Mouse (Mus musculus) midbrain, embryonic 14.5 days (tissue): Measurements from ENCODE around the gene Coro2b. TPM values are rescaled to one million over a fixed set of nuclear protein-coding genes. Genes with fewer than 3 reads are reported as not detected.
A peak's percentile ranks its signal among the peaks of the same experiment; 100 is the strongest.

Experiments used
- ATAC-seq: fragments of 200-750 bp; cut with Nextera tagmentation; 2 replicates; pipeline ENCODE4 v1.8.0; 2017; ENCODE audit warnings: moderate number of reproducible peaks, moderate library complexity; ENCODE audit not compliant: low FRiP score, low TSS enrichment
- DNase-seq: peaks from one replicate; pipeline ENCODE4 v3.0.0-alpha.2; 2015
- H3K27ac ChIP-seq: fragments of 300-500 bp; sonication (generic); replicated peaks from 2 replicates; pipeline ENCODE4 v1.5.1; 2014; ENCODE audit warnings: mild to moderate bottlenecking, low read depth, low read length, moderate library complexity
- H3K27me3 ChIP-seq: fragments of 300-500 bp; sonication (generic); 2 replicates; pipeline ENCODE4 v1.6.1; 2014; ENCODE audit warnings: low read length, control low read depth, mixed read lengths; ENCODE audit not compliant: control insufficient read depth, insufficient read depth
- H3K36me3 ChIP-seq: fragments of 300-500 bp; sonication (generic); 2 replicates; pipeline ENCODE4 v1.6.1; 2014; ENCODE audit warnings: low read length, control low read depth; ENCODE audit not compliant: control insufficient read depth, insufficient read depth
- H3K4me1 ChIP-seq: fragments of 300-500 bp; sonication (generic); 2 replicates; pipeline ENCODE4 v1.6.1; 2014; ENCODE audit warnings: mild to moderate bottlenecking, antibody characterized with exemption, low read length, control low read depth; ENCODE audit not compliant: control insufficient read depth, insufficient read depth
- H3K4me2 ChIP-seq: fragments of 300-500 bp; sonication (generic); 2 replicates; pipeline ENCODE4 v1.6.1; 2014; ENCODE audit warnings: mild to moderate bottlenecking, low read length, moderate library complexity
- H3K4me3 ChIP-seq: fragments of 300-500 bp; sonication (generic); replicated peaks from 2 replicates; pipeline ENCODE4 v1.5.1; 2014; ENCODE audit warnings: low read depth, low read length
- H3K9ac ChIP-seq: fragments of 300-500 bp; sonication (generic); replicated peaks from 2 replicates; pipeline ENCODE4 v1.6.1; 2014; ENCODE audit warnings: mild to moderate bottlenecking, low read length, moderate library complexity
- H3K9me3 ChIP-seq: fragments of 300-500 bp; sonication (generic); 2 replicates; pipeline ENCODE4 v1.6.1; 2016; ENCODE audit warnings: low read length, control low read depth, mixed read lengths; ENCODE audit not compliant: control insufficient read depth
- WGBS: fragments of 180-500 bp; shearing (Covaris S2); extraction: QIAGEN DNeasy Blood & Tissue Kit; methylation state at CpG from one replicate; pipeline ENCODE4 v1.1.7; 2014; 5-methylcytosine and 5-hydroxymethylcytosine counted together
- polyA plus RNA-seq: library from polyadenylated mRNA; unstranded; fragments of >200 nt; fragmentation: Nextera tagmentation; extraction: Ambion mirVana; gene quantifications from 2 replicates; pipeline ENCODE4 v1.2.1, GENCODE M21; 2014

The Coro2b gene
- polyA plus RNA-seq, 1 experiment from 2014 or later, result 34.5 TPM

DNA sequence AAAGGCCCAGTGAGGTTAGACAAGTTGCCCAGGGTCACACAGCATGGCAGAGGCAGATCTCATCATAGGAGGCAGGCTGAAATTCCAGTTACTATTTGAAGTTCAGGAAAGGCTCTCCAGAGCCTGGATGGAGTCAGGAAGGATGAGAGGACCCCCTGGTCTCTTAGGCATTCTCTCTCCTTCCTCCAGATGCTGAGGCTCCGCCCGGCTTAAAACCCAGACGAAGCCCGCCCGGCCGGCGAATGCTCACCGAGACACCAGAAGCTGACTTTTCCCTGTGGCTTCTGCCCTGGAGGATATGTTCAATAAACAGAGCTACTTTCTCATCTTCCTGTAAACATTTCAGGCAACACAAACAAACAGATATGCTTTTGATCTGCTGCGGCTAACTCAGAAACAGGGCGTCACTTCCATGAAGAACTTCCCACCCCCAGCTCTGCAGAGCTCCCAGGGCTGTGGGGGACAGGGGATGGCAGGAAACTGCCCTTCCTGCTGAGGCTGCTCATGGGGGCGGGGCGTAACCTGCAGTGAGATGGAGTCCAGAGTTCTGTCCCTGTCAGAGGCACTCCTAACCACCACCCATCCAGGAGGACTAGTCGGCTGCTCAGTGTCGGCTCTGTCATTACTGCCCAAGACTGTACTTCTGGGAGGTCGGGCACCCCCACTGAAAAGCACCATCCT is 13.9 kb downstream of the Coro2b start:
- H3K4me1 ChIP-seq, result peaks cover 75% of the 10 kb centered on the region
- ATAC-seq (no peak), DNase-seq (no peak)
- peak overlapping the region; percentile 55; the same call in 1 of the 2 replicates for H3K27ac ChIP-seq
- no peak overlapping the region for H3K4me3 ChIP-seq
- H3K9ac ChIP-seq, result no peak overlapping the region
- 27% methylated on average over 15 of the region's 15 CpGs for WGBS
- H3K27me3 ChIP-seq, result peaks cover 3% of the 10 kb centered on the region; the same call in 1 of the 2 replicates
- H3K36me3 ChIP-seq, result no peaks in the 10 kb centered on the region
- no peak overlapping the region for H3K4me2 ChIP-seq
- H3K9me3 ChIP-seq, result no peaks in the 10 kb centered on the region

DNA sequence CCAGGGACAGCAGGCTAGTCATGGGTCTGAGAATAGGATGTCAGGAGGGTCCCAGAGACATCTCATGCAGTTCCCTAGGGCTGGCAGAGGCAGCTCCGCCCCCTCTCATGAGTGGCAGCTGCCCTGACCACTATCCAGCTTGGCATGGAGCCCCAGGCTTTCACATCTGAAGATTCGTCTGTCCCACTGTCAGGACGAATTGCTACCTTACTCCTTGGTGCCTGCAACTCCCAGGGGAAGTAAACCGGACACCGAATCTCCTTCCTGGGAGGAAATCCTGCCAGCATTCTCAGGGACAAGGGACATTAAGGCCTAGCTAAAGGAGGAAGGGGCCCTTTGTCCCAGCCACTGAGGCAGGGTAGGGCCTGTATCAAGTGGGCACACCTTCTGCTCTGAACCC is 14.6 kb downstream of the Coro2b start:
- 0 out of 2 replicates have a peak overlapping the region, but pooled peaks have one; percentile 55 for H3K27ac ChIP-seq
- H3K36me3 ChIP-seq, result no peaks in the 10 kb centered on the region
- DNase-seq (no peak), ATAC-seq (no peak)
- no peaks in the 10 kb centered on the region for H3K9me3 ChIP-seq
- no peak overlapping the region for H3K4me2 ChIP-seq
- peaks cover 71% of the 10 kb centered on the region for H3K4me1 ChIP-seq
- no peak overlapping the region for H3K4me3 ChIP-seq
- H3K9ac ChIP-seq, result no peak overlapping the region
- 55% methylated on average over 5 of the region's 5 CpGs for WGBS
- peaks cover 3% of the 10 kb centered on the region; the same call in 1 of the 2 replicates for H3K27me3 ChIP-seq

DNA sequence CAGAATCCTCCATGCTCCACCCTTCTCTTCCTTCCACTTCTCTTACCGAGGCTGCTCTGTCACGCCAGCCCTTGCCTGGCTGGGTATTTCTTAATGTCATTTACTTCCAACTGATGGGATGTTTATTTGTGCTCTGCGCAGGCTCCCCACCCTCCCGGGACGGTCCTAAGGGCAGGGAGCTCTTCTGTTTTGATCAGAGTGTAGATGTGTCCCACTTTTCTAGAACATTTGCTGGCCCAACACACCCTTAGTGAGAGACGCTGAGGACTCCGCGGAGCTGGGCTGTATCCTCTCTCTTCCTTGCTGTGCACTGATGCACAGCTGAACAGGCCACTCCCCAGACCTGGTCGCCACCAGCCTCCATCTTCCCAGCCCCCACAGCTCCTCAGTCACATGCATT is 15.3 kb downstream of the Coro2b start:
- no peaks in the 10 kb centered on the region for H3K36me3 ChIP-seq
- peak overlapping the region; percentile 10; the same call in 1 of the 2 replicates for H3K9ac ChIP-seq
- no peak overlapping the region for H3K4me2 ChIP-seq
- H3K27me3 ChIP-seq, result peaks cover 3% of the 10 kb centered on the region; the same call in 1 of the 2 replicates
- H3K9me3 ChIP-seq, result no peaks in the 10 kb centered on the region
- WGBS, result 33% methylated on average over 9 of the region's 9 CpGs
- no peak overlapping the region for H3K4me3 ChIP-seq
- peak overlapping the region; percentile 55; the same call in 1 of the 2 replicates for H3K27ac ChIP-seq
- H3K4me1 ChIP-seq, result peaks cover 66% of the 10 kb centered on the region
- ATAC-seq (no peak), DNase-seq (no peak)

DNA sequence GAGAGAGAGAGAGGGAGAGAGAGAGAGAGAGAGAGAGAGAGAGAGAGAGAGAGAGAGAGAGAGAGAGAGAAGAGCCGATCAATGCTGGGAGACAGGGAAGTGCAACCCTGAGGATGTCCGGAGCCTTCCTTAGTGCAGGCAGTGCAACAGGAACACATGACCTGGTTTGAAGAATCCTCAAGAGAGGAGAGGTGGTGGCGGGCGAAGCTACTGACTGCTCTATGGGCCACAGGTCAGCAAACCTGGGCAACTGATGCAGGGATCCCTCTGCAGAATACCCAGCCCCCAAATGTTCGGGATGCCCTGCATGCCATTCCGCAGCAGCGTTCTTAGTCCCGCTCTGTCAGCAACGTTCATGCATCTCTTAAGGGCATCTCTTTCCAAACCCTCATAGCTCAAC is 15.9 kb downstream of the Coro2b start:
- Histone ChIP-seq H3K9ac (peak overlapping the region; percentile 10; the same call in 1 of the 2 replicates), H3K27ac (peak overlapping the region; percentile 55; the same call in 1 of the 2 replicates), H3K4me3 (no peak overlapping the region), H3K27me3 (peaks cover 3% of the 10 kb centered on the region; the same call in 1 of the 2 replicates), H3K4me1 (peaks cover 60% of the 10 kb centered on the region), H3K36me3 (no peaks in the 10 kb centered on the region), H3K4me2 (0 out of 2 replicates have a peak overlapping the region, but pooled peaks have one; percentile 9), H3K9me3 (no peaks in the 10 kb centered on the region)
- DNase-seq, result no peak
- WGBS, result 42% methylated on average over 9 of the region's 9 CpGs
- ATAC-seq, result no peak

DNA sequence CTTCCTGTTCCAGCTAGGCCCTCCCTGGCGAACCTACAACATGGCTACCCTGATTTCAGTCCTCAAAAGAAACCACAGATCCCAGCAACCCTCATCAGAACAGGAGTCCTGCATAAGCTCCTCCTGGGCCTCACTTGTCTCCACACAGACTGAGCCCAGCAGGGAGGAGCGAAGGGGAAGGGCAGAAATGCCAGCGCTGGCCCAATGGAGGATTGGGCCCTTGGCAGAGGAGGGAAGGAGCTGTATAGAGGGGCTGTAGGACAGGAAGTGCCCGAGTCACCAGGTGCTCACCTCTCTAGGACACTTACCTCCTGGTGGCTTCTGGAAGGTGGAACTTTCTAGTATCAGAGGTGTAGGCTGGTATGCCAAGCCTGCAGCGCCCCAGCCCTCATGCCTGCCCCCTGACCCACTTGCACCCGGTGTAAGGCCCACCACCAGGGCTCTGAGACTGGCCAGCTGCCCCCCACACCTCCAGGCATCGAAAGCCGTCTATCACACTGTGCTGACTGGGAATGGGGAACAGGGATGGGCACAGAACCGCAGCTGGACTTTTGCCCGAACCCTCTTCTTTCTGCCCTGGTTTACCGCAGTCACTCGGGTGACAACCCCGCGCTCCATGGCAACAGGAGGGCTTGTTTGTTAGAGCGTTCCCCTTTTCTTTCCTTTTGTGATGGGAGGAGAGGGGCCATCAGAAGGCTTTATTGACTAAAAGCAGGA is 16.9 kb downstream of the Coro2b start:
- H3K36me3 ChIP-seq, result no peaks in the 10 kb centered on the region
- no peak overlapping the region for H3K4me3 ChIP-seq
- no peak overlapping the region for H3K4me2 ChIP-seq
- no peak overlapping the region for H3K9ac ChIP-seq
- no peak for DNase-seq
- H3K27ac ChIP-seq, result 0 out of 2 replicates have a peak overlapping the region, but pooled peaks have one; percentile 26
- no peaks in the 10 kb centered on the region for H3K9me3 ChIP-seq
- ATAC-seq, result no peak
- peaks cover 3% of the 10 kb centered on the region; the same call in 1 of the 2 replicates for H3K27me3 ChIP-seq
- 50% methylated on average over 15 of the region's 15 CpGs for WGBS
- peaks cover 52% of the 10 kb centered on the region for H3K4me1 ChIP-seq

DNA sequence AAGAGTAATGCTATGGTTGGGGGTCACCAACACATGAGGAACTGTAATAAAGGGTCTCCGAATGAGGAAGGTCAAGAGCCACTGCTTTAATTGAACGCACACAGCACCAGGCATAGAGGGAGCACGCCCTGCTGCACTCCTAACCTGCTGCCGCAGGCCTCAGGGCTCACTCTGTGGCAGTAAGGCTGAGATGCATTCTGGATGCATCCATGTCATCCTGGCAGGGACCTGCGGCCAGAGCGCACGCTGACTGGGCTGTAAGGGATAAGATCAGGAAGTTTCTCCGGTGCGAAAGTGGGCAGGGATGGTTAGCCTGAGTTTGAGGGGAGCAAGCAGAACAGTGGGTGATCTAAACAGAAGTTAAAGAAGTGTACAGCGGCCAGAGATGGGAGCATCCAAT is 17.5 kb downstream of the Coro2b start:
- H3K9ac ChIP-seq, result no peak overlapping the region; the same call in 1 of the 2 replicates
- peak overlapping the region; percentile 33; the same call in 1 of the 2 replicates for H3K27ac ChIP-seq
- no peaks in the 10 kb centered on the region for H3K36me3 ChIP-seq
- H3K27me3 ChIP-seq, result peaks cover 3% of the 10 kb centered on the region; the same call in 1 of the 2 replicates
- peaks cover 52% of the 10 kb centered on the region for H3K4me1 ChIP-seq
- H3K4me2 ChIP-seq, result no peak overlapping the region
- no peak overlapping the region for H3K4me3 ChIP-seq
- DNase-seq (no peak), ATAC-seq (no peak)
- no peaks in the 10 kb centered on the region for H3K9me3 ChIP-seq
- WGBS, result 79% methylated on average over 10 of the region's 10 CpGs

DNA sequence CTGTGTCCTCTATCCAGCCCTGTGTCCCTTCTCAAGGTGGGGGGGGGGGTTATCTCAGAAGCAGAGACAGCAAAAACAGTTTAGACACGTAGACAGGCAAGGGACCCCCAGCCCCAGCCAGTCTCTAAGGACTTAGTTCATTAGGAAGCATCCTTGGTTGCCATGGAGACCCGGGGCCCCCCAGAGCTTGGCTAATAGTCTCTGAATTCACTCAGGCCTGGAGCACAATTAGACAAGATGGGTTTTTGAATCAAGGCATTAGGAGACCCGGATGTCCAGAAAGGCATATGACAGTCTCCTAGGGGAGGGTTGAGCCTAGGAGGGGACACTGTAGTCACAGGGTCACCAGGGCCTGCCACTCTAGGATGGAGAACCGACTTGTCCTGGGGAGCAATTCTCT is 18.3 kb downstream of the Coro2b start:
- ATAC-seq (no peak), DNase-seq (peak; percentile 71)
- Histone ChIP-seq H3K27me3 (no peaks in the 10 kb centered on the region), H3K4me2 (no peak overlapping the region), H3K4me1 (peaks cover 59% of the 10 kb centered on the region), H3K9me3 (no peaks in the 10 kb centered on the region), H3K27ac (peak overlapping the region; percentile 33; the same call in 1 of the 2 replicates), H3K4me3 (no peak overlapping the region), H3K36me3 (no peaks in the 10 kb centered on the region), H3K9ac (no peak overlapping the region)
- WGBS, result 18% methylated on average over 4 of the region's 4 CpGs

DNA sequence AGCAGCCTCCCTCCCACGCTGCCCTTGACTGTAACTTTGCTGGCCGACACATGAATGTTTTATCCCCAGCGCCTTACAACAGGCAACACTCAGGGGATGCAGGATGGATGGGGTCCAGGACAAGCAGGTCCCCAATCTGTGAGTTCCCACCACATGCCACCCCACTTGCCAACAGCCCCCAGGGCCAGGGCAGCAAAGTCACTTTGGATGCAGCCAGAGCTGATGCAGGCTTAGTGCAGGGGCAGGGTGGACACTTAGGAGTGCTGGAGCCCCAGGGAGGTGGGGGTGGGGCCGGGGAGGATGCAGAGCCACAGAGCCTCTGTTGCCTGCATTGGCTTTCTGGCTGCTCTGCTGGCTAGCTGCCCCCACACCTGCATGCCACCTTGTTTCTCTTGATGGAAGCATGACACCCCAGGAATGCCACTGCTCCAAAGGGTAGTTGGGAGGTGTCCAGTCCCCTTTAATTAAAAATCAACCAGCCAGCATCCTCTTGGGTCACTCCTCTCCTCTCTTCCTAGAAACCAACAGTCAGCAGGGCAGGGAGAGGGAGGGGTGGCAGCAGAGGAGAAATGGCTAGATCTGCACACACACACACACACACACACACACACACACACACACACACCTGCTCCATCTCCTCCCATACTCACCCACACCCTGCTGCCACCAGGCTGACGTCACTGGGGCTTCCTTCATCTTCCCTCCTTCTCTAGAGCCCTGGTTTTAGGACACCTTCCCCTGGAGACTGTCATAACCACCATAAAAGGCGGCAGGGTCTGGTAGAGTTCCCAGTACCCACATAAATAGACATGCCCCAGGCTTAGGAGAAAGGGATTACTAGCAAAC is 19.5 kb downstream of the Coro2b start:
- ATAC-seq, result no peak
- DNase-seq, result no peak
- Histone ChIP-seq H3K27me3 (no peaks in the 10 kb centered on the region), H3K4me3 (no peak overlapping the region), H3K27ac (peak overlapping the region; percentile 5; the same call in 1 of the 2 replicates), H3K9ac (no peak overlapping the region), H3K36me3 (no peaks in the 10 kb centered on the region), H3K9me3 (no peaks in the 10 kb centered on the region), H3K4me2 (no peak overlapping the region), H3K4me1 (peaks cover 52% of the 10 kb centered on the region)
- 57% methylated on average over 6 of the region's 6 CpGs for WGBS
